Mouse (Mus musculus): ENCODE measurements around the gene Tmem88. TPM values are rescaled to one million over a fixed set of nuclear protein-coding genes. Genes with fewer than 3 reads are reported as not detected.

Tmem88 gene
- polyA plus RNA-seq (2015; fragmentation: Nextera tagmentation; extraction: Ambion mirVana), result 13.2 and 16.4 TPM in 2 replicates

- peak within 1 kb of the TSS; percentile 95 for H3K27ac ChIP-seq
- H3K36me3 ChIP-seq, result peaks cover 49% of the 10 kb centered on the region
- no peaks in the 10 kb centered on the region for H3K9me3 ChIP-seq
- WGBS, result 6% methylated on average over 16 of the region's 16 CpGs
- H3K4me1 ChIP-seq, result peaks cover 51% of the 10 kb centered on the region
- H3K9ac ChIP-seq, result peak within 1 kb of the TSS; percentile 84
- peaks cover 11% of the 10 kb centered on the region; the same call in 1 of the 2 replicates for H3K27me3 ChIP-seq
- no peak for ATAC-seq (ENCODE audit: insufficient number of reproducible peaks, insufficient read depth, low FRiP score, low TSS enrichment, low read depth)
- H3K4me3 ChIP-seq, result peak within 1 kb of the TSS; percentile 56
- peak within 1 kb of the TSS; percentile 74 for H3K4me2 ChIP-seq
Measured at GRCm38 (mm10) chr11:69398059-69398458, at the start of gene Tmem88. TSS of gene Tmem88 (minus strand) at chr11:69398234.

- Histone ChIP-seq H3K27ac (no peak overlapping the region), H3K4me2 (no peak overlapping the region), H3K4me1 (peaks cover 11% of the 10 kb centered on the region), H3K27me3 (no peaks in the 10 kb centered on the region; the same call in 1 of the 2 replicates), H3K9me3 (no peaks in the 10 kb centered on the region), H3K4me3 (no peak overlapping the region), H3K9ac (no peak overlapping the region), H3K36me3 (no peaks in the 10 kb centered on the region)
- no peak for ATAC-seq (ENCODE audit: insufficient number of reproducible peaks, insufficient read depth, low FRiP score, low TSS enrichment, low read depth)
- 83% methylated on average over 7 of the region's 7 CpGs for WGBS
Measured at GRCm38 (mm10) chr11:69447299-69447698, 49.3 kb upstream of the Tmem88 start.

- no peak overlapping the region for H3K27ac ChIP-seq
- no peak overlapping the region for H3K9ac ChIP-seq
- H3K9me3 ChIP-seq, result no peaks in the 10 kb centered on the region
- ATAC-seq (ENCODE audit: insufficient number of reproducible peaks, insufficient read depth, low FRiP score, low TSS enrichment, low read depth), result no peak
- WGBS, result 39% methylated on average over 5 of the region's 5 CpGs
- no peaks in the 10 kb centered on the region for H3K4me1 ChIP-seq
- H3K36me3 ChIP-seq, result no peaks in the 10 kb centered on the region
- H3K4me3 ChIP-seq, result no peak overlapping the region
- no peak overlapping the region for H3K4me2 ChIP-seq
- no peaks in the 10 kb centered on the region; the same call in 1 of the 2 replicates for H3K27me3 ChIP-seq
Measured at GRCm38 (mm10) chr11:69443328-69443727, 45.3 kb upstream of the Tmem88 start.

GRCm38 (mm10) chr11:69437291-69437690 lies 39.3 kb upstream of the Tmem88 start:
- H3K9ac ChIP-seq, result no peak overlapping the region
- no peaks in the 10 kb centered on the region for H3K27me3 ChIP-seq
- peaks cover 3% of the 10 kb centered on the region for H3K4me1 ChIP-seq
- H3K4me3 ChIP-seq, result no peak overlapping the region
- H3K36me3 ChIP-seq, result no peaks in the 10 kb centered on the region
- ATAC-seq (ENCODE audit: insufficient number of reproducible peaks, insufficient read depth, low FRiP score, low TSS enrichment, low read depth), result no peak
- H3K9me3 ChIP-seq, result no peaks in the 10 kb centered on the region
- H3K4me2 ChIP-seq, result no peak overlapping the region
- WGBS, result 32% methylated on average over 3 of the region's 3 CpGs
- H3K27ac ChIP-seq, result no peak overlapping the region

- 64% methylated on average over 6 of the region's 6 CpGs for WGBS
- ATAC-seq (ENCODE audit: insufficient number of reproducible peaks, insufficient read depth, low FRiP score, low TSS enrichment, low read depth), result no peak
Measured at GRCm38 (mm10) chr11:69433189-69433588, 35.2 kb upstream of the Tmem88 start.

GRCm38 (mm10) chr11:69432640-69432982 lies 34.6 kb upstream of the Tmem88 start:
- Histone ChIP-seq H3K27me3 (no peaks in the 10 kb centered on the region), H3K27ac (no peak overlapping the region), H3K36me3 (no peaks in the 10 kb centered on the region), H3K4me2 (peak overlapping the region; percentile 42; the same call in 1 of the 2 replicates), H3K4me1 (peaks cover 17% of the 10 kb centered on the region), H3K9ac (peak overlapping the region; percentile 16; the same call in 1 of the 2 replicates), H3K9me3 (no peaks in the 10 kb centered on the region), H3K4me3 (no peak overlapping the region)
- ATAC-seq (ENCODE audit: insufficient number of reproducible peaks, insufficient read depth, low FRiP score, low TSS enrichment, low read depth), result no peak
- 62% methylated on average over 11 of the region's 11 CpGs for WGBS

More at GRCm38 (mm10) chr11:69433189-69433588, 35.2 kb upstream of the Tmem88 start:
- Histone ChIP-seq H3K4me3 (no peak overlapping the region), H3K9ac (no peak overlapping the region), H3K4me2 (no peak overlapping the region), H3K36me3 (no peaks in the 10 kb centered on the region), H3K27ac (no peak overlapping the region), H3K9me3 (no peaks in the 10 kb centered on the region), H3K27me3 (no peaks in the 10 kb centered on the region), H3K4me1 (peaks cover 17% of the 10 kb centered on the region)

GRCm38 (mm10) chr11:69431829-69432639 lies 34.0 kb upstream of the Tmem88 start:
- Histone ChIP-seq H3K27ac (no peak overlapping the region), H3K4me1 (peaks cover 17% of the 10 kb centered on the region), H3K4me3 (no peak overlapping the region), H3K9ac (no peak overlapping the region), H3K27me3 (no peaks in the 10 kb centered on the region), H3K36me3 (no peaks in the 10 kb centered on the region), H3K9me3 (no peaks in the 10 kb centered on the region), H3K4me2 (peak overlapping the region; percentile 42)
- 29% methylated on average over 11 of the region's 11 CpGs for WGBS
- ATAC-seq (ENCODE audit: insufficient number of reproducible peaks, insufficient read depth, low FRiP score, low TSS enrichment, low read depth), result 0 out of 2 replicates have a peak, but pooled peaks have one; percentile 27

- peaks cover 17% of the 10 kb centered on the region for H3K4me1 ChIP-seq
- H3K27me3 ChIP-seq, result no peaks in the 10 kb centered on the region
- H3K4me2 ChIP-seq, result no peak overlapping the region
- H3K36me3 ChIP-seq, result no peaks in the 10 kb centered on the region
- WGBS, result 87% methylated on average over 15 of the region's 15 CpGs
- H3K9me3 ChIP-seq, result no peaks in the 10 kb centered on the region
- H3K27ac ChIP-seq, result no peak overlapping the region
- H3K9ac ChIP-seq, result no peak overlapping the region
- no peak overlapping the region for H3K4me3 ChIP-seq
- no peak for ATAC-seq (ENCODE audit: insufficient number of reproducible peaks, insufficient read depth, low FRiP score, low TSS enrichment, low read depth)
Measured at GRCm38 (mm10) chr11:69430631-69431030, 32.6 kb upstream of the Tmem88 start.

- peaks cover 17% of the 10 kb centered on the region for H3K4me1 ChIP-seq
- H3K4me3 ChIP-seq, result no peak overlapping the region
- H3K27ac ChIP-seq, result peak overlapping the region; percentile 51
- no peaks in the 10 kb centered on the region for H3K9me3 ChIP-seq
- peak overlapping the region; percentile 1; the same call in 1 of the 2 replicates for H3K4me2 ChIP-seq
- H3K27me3 ChIP-seq, result no peaks in the 10 kb centered on the region
- WGBS, result 38% methylated on average over 2 of the region's 2 CpGs
- no peak for ATAC-seq (ENCODE audit: insufficient number of reproducible peaks, insufficient read depth, low FRiP score, low TSS enrichment, low read depth)
- peak overlapping the region; percentile 16; the same call in 1 of the 2 replicates for H3K9ac ChIP-seq
- H3K36me3 ChIP-seq, result no peaks in the 10 kb centered on the region
Measured at GRCm38 (mm10) chr11:69429313-69429712, 31.3 kb upstream of the Tmem88 start.

- 19% methylated on average over 4 of the region's 4 CpGs for WGBS
- ATAC-seq (ENCODE audit: insufficient number of reproducible peaks, insufficient read depth, low FRiP score, low TSS enrichment, low read depth), result no peak
- H3K9me3 ChIP-seq, result no peaks in the 10 kb centered on the region
- no peak overlapping the region for H3K9ac ChIP-seq
- no peaks in the 10 kb centered on the region for H3K36me3 ChIP-seq
- peaks cover 17% of the 10 kb centered on the region for H3K4me1 ChIP-seq
- H3K27ac ChIP-seq, result peak overlapping the region; percentile 51
- H3K4me3 ChIP-seq, result no peak overlapping the region
- no peaks in the 10 kb centered on the region for H3K27me3 ChIP-seq
- peak overlapping the region; percentile 1; the same call in 1 of the 2 replicates for H3K4me2 ChIP-seq
Measured at GRCm38 (mm10) chr11:69428751-69429150, 30.7 kb upstream of the Tmem88 start.

GRCm38 (mm10) chr11:69426246-69426645 lies 28.2 kb upstream of the Tmem88 start:
- no peak overlapping the region for H3K9ac ChIP-seq
- H3K4me2 ChIP-seq, result no peak overlapping the region
- H3K27ac ChIP-seq, result no peak overlapping the region
- H3K4me3 ChIP-seq, result no peak overlapping the region
- WGBS, result 74% methylated on average over 2 of the region's 2 CpGs
- no peaks in the 10 kb centered on the region for H3K9me3 ChIP-seq
- no peaks in the 10 kb centered on the region for H3K36me3 ChIP-seq
- no peak for ATAC-seq (ENCODE audit: insufficient number of reproducible peaks, insufficient read depth, low FRiP score, low TSS enrichment, low read depth)
- H3K27me3 ChIP-seq, result peaks cover 20% of the 10 kb centered on the region
- peaks cover 16% of the 10 kb centered on the region for H3K4me1 ChIP-seq

- 69% methylated on average over 6 of the region's 6 CpGs for WGBS
Measured at GRCm38 (mm10) chr11:69423885-69424284, 25.9 kb upstream of the Tmem88 start.

More at GRCm38 (mm10) chr11:69423885-69424284, 25.9 kb upstream of the Tmem88 start:
- peaks cover 28% of the 10 kb centered on the region for H3K27me3 ChIP-seq
- peaks cover 29% of the 10 kb centered on the region for H3K4me1 ChIP-seq
- no peak for ATAC-seq (ENCODE audit: insufficient number of reproducible peaks, insufficient read depth, low FRiP score, low TSS enrichment, low read depth)
- no peak overlapping the region for H3K9ac ChIP-seq
- no peaks in the 10 kb centered on the region for H3K36me3 ChIP-seq
- no peaks in the 10 kb centered on the region for H3K9me3 ChIP-seq
- no peak overlapping the region for H3K4me2 ChIP-seq
- H3K4me3 ChIP-seq, result no peak overlapping the region
- H3K27ac ChIP-seq, result no peak overlapping the region
